Mouse (Mus musculus) erythroblast, embryonic 14.5 days (primary cell): ENCODE data around the gene Tango6. TPM values are rescaled to one million over a fixed set of nuclear protein-coding genes. Genes with fewer than 3 reads are reported as not detected.

Source experiments
- H3K27me3 ChIP-seq: 2 replicates; pipeline ENCODE4 v1.6.1; 2012; ENCODE audit warnings: inconsistent platforms; ENCODE audit not compliant: control insufficient read depth
- H3K36me3 ChIP-seq: 2 replicates; pipeline ENCODE4 v1.6.1; 2012; ENCODE audit warnings: mild to moderate bottlenecking, inconsistent platforms; ENCODE audit not compliant: control insufficient read depth
- H3K4me1 ChIP-seq: 2 replicates; pipeline ENCODE4 v1.6.1; 2012; ENCODE audit warnings: inconsistent platforms; ENCODE audit not compliant: control insufficient read depth
- H3K4me3 ChIP-seq: replicated peaks from 2 replicates; pipeline ENCODE3; 2012; ENCODE audit warnings: moderate library complexity, mild to moderate bottlenecking, inconsistent platforms
- H3K9me3 ChIP-seq: 2 replicates; pipeline ENCODE4 v1.6.1; 2012; ENCODE audit warnings: low read length, inconsistent platforms, mixed read lengths; ENCODE audit not compliant: control insufficient read depth
- GATA1 ChIP-seq: IDR thresholded peaks from 2 replicates; pipeline ENCODE4 v1.6.1; 2012; ENCODE audit warnings: low read length, inconsistent platforms, mixed read lengths
- TAL1 ChIP-seq: IDR thresholded peaks from 3 replicates; pipeline ENCODE4 v1.6.1; 2012; ENCODE audit warnings: low read length, inconsistent platforms, mixed read lengths
- polyA plus RNA-seq: library from polyadenylated mRNA; stranded (reverse); fragments of >175 nt; gene quantifications from 2 replicates; pipeline ENCODE4 v1.2.3, GENCODE M21; 2012

Tango6 gene
- polyA plus RNA-seq, 1 experiment = 0.05 TPM

DNA sequence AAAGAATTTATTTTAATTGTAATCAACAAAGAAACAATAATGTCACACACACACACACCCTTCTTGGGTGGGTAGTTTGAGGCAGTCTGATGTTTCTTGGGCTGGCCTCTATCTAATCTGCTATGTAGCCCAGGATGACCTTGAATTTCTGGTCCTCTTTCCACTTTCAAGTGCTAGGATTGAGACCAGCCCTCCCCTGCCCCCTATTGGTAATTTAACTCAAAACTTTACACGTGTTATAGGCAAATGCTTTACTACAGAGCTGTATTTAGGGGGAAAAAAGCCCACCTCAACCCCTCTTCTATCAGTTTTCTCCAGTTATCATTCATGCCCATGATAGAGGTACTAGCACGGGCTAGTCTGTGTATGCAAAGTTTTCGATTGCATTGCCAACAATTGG is 37.9 kb upstream of the Tango6 start:
- Histone ChIP-seq H3K4me3 (no peak overlapping the region), H3K36me3 (no peaks in the 10 kb centered on the region), H3K9me3 (no peaks in the 10 kb centered on the region), H3K27me3 (no peaks in the 10 kb centered on the region), H3K4me1 (no peaks in the 10 kb centered on the region)
- TF ChIP-seq GATA1 (no peak), TAL1 (no peak)

DNA sequence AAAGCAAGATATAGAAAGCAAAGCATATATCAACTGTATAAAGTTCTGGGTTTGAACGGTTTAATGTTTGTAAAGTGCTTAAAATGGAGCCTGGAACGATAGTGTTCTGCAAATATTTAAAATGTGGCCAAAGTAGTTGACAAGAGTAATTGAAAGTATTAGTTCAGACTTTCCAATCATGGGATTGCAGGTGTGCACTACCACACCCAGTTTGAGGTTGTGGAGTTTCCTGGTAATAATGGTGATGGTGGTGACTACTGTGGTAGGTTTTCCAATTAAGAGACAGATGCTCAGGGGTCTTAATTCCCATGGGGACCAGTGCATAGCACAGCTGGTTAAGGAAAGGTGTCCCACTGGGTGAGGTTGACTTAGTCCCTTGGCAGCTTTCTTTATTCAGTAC is 36.7 kb upstream of the Tango6 start:
- Histone ChIP-seq H3K9me3 (no peaks in the 10 kb centered on the region), H3K4me3 (no peak overlapping the region), H3K27me3 (no peaks in the 10 kb centered on the region), H3K36me3 (no peaks in the 10 kb centered on the region), H3K4me1 (no peaks in the 10 kb centered on the region)
- no peak for TF ChIP-seq GATA1
- TF ChIP-seq TAL1 = no peak

DNA sequence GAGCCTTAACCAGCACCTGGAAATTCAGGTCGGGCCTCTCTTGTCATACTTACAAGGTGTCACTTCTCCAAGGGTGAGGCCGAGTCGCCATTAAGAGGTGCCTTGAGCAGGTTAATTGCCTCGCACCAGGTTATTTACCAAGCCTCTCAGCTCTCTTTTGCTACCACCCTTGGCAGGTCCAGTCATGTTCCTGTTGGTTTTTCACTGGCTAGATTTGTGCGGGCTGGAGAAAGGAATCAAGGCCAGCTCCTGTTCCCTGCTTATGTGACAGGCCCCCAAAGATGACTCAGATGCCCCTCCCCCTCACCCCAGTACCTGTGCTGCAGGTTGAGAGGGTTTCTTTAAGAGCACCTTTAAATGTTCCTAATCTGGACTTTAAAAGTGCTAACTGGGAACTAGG is 36.1 kb upstream of the Tango6 start:
- H3K36me3 ChIP-seq = no peaks in the 10 kb centered on the region
- no peak for TF ChIP-seq TAL1
- TF ChIP-seq GATA1 = no peak

DNA sequence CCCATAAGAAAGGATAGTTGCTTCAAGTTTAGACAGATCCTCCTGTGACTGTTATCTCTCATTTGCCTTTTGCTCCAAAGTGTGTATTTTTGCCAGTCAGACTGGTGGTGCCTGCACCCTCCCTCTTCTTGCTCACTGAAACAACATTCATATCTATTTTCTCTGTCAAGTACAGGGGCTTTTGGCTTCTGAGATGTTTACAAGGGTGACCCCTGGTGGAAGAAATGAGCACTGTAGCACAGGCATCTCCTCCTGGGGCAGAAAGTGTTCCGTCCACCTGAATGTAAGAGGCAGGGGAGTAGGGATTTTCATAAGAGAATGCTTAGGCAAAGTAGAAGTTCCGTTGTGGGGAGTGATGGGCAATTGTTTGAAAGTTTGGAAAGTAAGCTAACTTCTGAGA is 35.5 kb upstream of the Tango6 start:
- TF ChIP-seq TAL1 (no peak), GATA1 (no peak)
- Histone ChIP-seq H3K4me3 (no peak overlapping the region), H3K27me3 (no peaks in the 10 kb centered on the region), H3K36me3 (no peaks in the 10 kb centered on the region), H3K4me1 (no peaks in the 10 kb centered on the region), H3K9me3 (no peaks in the 10 kb centered on the region)

More for the DNA sequence above, 36.1 kb upstream of the Tango6 start:
- Histone ChIP-seq H3K9me3 (no peaks in the 10 kb centered on the region), H3K27me3 (no peaks in the 10 kb centered on the region), H3K4me3 (no peak overlapping the region), H3K4me1 (no peaks in the 10 kb centered on the region)

DNA sequence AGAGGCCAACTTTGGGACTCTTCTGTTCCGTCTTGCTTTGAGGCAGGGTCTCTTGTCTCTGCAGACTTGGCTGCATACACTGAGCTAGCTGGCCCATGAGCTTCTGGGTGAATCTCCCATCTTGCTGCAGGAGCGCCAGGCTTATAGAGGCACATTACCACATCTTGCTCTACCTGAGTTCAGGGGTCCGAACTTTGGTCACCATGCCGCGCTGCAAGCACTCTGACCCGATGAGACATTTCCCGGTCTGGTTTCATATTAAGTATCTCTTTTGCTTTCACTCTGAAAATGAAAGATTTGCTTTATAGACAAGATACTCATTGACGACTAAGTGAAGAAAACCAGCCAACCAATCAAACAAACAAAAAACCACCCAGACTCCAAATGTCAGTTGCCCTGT is 34.4 kb upstream of the Tango6 start:
- no peaks in the 10 kb centered on the region for H3K9me3 ChIP-seq
- no peak overlapping the region for H3K4me3 ChIP-seq

DNA sequence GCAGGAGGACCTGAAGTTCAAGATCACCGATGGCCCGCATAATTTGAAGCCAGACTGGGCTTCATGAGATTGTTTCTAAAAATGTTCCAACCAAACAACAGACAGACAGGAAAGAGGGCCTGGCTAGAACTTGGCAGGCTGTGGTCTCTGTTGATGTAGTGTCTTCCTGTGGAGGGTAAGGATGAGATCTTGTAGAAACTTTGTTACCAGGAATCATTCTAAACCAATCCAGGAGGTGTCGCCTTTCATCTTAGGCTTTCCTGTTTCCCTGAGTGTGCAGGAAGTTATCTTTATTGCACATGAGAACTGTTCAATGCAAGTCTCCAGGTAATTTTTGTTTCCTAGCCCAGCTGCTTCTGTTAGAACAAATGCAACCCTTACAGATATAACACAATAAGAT is 30.9 kb upstream of the Tango6 start:
- Histone ChIP-seq H3K4me3 (no peak overlapping the region), H3K9me3 (no peaks in the 10 kb centered on the region), H3K27me3 (no peaks in the 10 kb centered on the region), H3K4me1 (no peaks in the 10 kb centered on the region), H3K36me3 (no peaks in the 10 kb centered on the region)
- TF ChIP-seq GATA1 (no peak), TAL1 (no peak)

More for the DNA sequence above, 34.4 kb upstream of the Tango6 start:
- Histone ChIP-seq H3K36me3 (no peaks in the 10 kb centered on the region), H3K4me1 (no peaks in the 10 kb centered on the region), H3K27me3 (no peaks in the 10 kb centered on the region)
- TF ChIP-seq GATA1 (no peak), TAL1 (no peak)

DNA sequence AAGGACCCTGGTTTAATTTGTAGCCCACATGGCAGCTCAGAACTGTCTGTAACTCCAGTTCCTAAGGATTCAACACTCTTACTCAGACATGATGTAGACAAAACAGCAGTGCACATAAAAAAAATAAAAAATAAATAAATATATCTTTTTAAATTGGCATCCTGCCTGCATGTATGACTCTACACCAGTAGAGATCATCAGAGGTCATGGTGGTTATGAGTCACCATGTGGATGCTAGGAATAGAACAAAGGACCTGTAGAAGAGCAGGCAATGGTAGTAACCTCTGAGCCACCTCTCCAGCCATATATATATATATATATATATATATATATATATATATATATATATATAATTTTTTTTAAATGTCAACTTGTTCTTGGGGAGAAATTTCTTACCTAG is 26.8 kb upstream of the Tango6 start:
- Histone ChIP-seq H3K4me3 (no peak overlapping the region), H3K27me3 (no peaks in the 10 kb centered on the region), H3K9me3 (no peaks in the 10 kb centered on the region), H3K4me1 (no peaks in the 10 kb centered on the region), H3K36me3 (no peaks in the 10 kb centered on the region; the same call in 1 of the 2 replicates)
- TF ChIP-seq TAL1 = no peak
- TF ChIP-seq GATA1 = no peak

DNA sequence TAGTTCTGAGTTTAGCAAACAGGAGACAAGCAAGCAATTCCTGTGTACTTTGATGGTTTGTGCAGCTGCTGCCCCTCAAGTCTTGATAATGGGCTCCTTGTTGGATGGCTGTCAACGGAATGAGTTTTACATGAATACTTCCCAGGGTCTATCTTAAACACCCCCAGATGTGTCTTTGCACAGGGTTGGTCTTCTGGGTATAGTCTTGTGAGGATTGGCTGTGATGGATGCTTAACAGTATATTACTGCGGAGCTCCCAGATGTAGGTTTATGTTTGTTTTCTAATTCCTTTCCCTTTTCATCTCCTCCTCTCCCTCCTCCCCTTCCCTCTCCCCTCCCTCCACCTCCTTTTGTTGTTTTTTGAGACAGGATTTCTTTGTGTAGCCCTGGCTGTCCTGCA is 10.1 kb upstream of the Tango6 start:
- no peak for TF ChIP-seq GATA1
- TF ChIP-seq TAL1 = no peak
- H3K27me3 ChIP-seq = no peaks in the 10 kb centered on the region
- H3K4me3 ChIP-seq = no peak overlapping the region
- H3K4me1 ChIP-seq = peaks cover 2% of the 10 kb centered on the region; the same call in 1 of the 2 replicates
- no peaks in the 10 kb centered on the region; the same call in 1 of the 2 replicates for H3K9me3 ChIP-seq
- no peaks in the 10 kb centered on the region; the same call in 1 of the 2 replicates for H3K36me3 ChIP-seq

DNA sequence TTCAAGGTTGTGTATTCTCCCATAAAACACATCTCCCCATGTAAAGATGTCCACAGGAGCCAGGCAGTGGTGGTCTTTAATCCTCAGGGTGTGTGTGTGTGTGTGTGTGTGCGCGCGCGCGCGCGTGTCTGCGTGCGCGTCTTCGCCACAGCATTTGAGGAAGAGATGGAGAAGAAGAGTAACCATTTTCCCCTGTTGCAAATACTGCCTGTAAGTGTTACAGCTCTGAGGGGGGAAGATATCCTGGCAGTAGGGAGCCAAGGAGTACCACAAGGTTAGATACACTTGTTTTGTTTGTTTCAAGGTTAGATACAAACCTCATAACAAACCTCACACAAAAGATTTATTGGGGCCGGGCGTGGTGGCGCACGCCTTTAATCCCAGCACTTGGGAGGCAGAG is 8.6 kb upstream of the Tango6 start:
- no peak for TF ChIP-seq GATA1
- TF ChIP-seq TAL1 = no peak
- no peaks in the 10 kb centered on the region for H3K9me3 ChIP-seq
- no peaks in the 10 kb centered on the region for H3K36me3 ChIP-seq
- H3K27me3 ChIP-seq = no peaks in the 10 kb centered on the region
- H3K4me3 ChIP-seq = no peak overlapping the region
- H3K4me1 ChIP-seq = peaks cover 2% of the 10 kb centered on the region; the same call in 1 of the 2 replicates

DNA sequence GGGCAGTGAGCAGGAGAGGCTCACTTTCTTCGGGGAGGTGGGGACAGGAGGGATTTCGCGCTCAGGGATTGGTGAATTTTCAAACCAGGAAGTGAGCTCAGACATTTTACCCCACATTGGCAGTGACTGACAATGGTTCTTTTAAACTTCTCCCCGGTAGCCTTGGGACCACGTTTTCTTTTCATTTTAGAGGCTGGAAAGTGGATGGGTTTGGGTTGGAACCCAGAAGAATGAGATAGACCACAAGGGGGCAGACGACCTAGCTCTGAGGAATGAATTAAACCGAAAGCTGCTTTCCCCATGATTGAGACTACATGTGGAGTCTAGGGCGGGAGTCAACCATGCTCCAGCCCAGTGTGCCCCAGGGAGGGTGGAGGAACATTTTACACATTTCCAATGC is 8.0 kb upstream of the Tango6 start:
- Histone ChIP-seq H3K4me3 (no peak overlapping the region), H3K9me3 (no peaks in the 10 kb centered on the region), H3K27me3 (no peaks in the 10 kb centered on the region), H3K36me3 (no peaks in the 10 kb centered on the region), H3K4me1 (peaks cover 2% of the 10 kb centered on the region; the same call in 1 of the 2 replicates)
- TF ChIP-seq GATA1 = no peak
- TF ChIP-seq TAL1 = no peak
